Mouse (Mus musculus) left cerebral cortex, postnatal 4 days (tissue): ENCODE results near the gene Luc7l. TPM values are rescaled to one million over a fixed set of nuclear protein-coding genes. Genes with fewer than 3 reads are reported as not detected.

ENCODE experiments used
- DNase-seq: peaks from one replicate; pipeline ENCODE4 v3.0.0-alpha.2; 2022
- intact Hi-C: fragments of 180-260 bp; cut with DNase I; formaldehyde crosslinking; loops from one replicate; pipeline ENCODE4 v1.15.1; 2025
- total RNA-seq, 2 experiments: library from RNA; stranded (reverse); gene quantifications; 2 replicates each; pipeline ENCODE4 v1.2.3; 2021

Gene Luc7l
- 100 to 1,000 TPM; 106 to 112 TPM for total RNA-seq

DNA sequence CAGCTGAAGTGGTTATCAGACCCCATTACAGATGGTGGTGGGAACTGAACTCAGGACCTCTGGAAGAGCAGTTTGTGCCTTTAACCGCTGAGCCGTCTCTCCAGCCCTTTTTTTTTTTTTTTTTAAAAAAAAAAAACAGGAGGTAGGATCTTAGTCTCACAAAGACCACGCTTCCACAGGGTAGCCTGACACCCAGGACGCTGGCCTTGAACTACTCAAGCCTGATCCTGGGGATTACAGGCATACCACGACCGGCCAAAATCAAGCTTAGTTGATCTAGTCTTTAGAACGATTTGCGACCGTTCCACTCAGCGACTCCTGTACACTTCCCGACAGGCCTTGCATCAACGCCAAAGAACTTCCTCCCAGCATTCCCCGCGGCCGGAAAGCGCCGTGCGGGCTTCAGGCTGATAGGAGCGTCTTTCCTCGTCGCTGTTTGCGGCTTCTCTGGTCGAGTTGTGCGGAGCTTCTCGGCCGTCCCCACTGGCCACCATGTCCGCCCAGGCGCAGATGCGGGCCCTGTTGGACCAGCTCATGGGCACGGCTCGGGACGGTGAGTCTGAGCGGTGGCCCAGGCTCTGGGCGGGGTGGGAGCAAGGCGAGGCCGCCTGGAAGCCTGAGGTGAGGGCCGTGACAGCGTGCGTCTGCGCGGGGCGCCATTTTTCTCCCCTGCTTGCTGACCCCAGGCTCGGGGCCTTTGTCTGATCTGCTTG is at the start of gene Luc7l:
Luc7l (plus strand) TSS at position 358 of the 713 bp plus-strand sequence.
- DNase-seq, result peak; percentile 94
- intact Hi-C loops, result no loop called here

GRCm38 (mm10) chr17:26203321-26203811 is 49.3 kb upstream of the Luc7l start:
- intact Hi-C loops, result no loop called here
- DNase-seq, result no peak

DNA sequence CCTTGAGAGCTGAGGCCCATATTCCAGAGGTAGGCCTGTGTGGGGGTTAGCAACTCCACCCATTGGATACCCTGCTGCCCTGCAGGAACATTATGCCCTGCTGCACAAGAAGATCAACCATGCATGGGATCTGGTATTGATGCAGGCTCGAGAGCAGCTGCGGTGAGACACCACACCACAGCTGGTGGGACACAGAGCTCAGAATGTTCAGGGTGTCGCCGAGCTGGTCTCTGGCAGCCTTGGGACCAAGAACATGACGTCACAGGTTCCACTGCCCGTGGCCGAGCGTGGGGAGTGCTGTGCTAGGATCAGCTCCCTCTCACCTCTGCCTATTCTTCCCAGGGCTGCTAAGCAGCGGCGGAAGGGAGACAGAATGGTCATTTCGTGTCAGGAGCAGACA is 47.9 kb upstream of the Luc7l start:
- intact Hi-C loops, result no loop called here
- DNase-seq, result no peak

GRCm38 (mm10) chr17:26206392-26206791 is 46.3 kb upstream of the Luc7l start:
- intact Hi-C loops, result no loop called here
- DNase-seq, result no peak

- intact Hi-C loops, result no loop called here
- no peak for DNase-seq
Observed at GRCm38 (mm10) chr17:26207686-26208085, 45.0 kb upstream of the Luc7l start, which contains the start of gene Arhgdig. Gene Arhgdig, minus strand, starts transcription at chr17:26207786.

DNA sequence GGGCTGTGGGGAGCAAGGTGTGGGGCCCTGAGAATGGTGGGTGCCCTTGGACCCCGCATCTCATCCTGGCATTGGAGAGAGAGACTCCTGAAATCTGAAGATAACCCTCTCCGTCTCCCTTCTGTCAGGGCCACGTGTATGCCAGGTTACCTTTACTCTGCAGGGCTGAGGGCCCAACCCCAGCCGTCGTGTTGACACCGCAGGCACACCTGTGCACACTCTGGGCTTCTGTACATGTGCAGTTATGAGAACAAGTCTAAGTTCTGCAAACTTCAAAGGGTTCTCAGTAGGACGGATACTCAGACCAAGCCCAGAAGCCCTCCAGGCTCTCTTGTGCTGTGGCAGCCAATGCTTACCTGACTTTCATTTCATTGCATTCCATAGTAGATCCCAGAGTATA is 40.5 kb upstream of the Luc7l start:
- intact Hi-C loops, result no loop called here
- DNase-seq, result no peak

DNA sequence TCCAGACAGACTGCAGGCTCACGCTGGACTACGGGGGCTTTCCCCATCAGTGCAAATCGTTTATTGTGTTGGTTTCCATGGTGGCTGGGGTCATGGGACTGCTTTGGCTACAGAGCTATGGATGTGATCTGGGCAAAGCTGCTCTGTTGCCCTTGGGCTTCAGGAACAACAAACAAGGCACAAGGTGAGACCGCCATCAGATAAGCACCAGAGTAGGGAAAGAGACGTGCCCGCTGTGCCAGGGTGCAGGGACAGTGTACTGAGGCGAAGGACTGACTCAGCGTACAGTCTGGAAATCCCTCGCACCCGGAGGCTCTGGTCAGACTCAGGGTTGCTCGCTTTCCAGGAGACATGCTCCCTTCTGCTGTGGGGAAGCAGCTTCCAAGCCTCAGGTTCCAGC is 40.0 kb upstream of the Luc7l start:
- no peak for DNase-seq

GRCm38 (mm10) chr17:26221508-26221907 is 31.2 kb upstream of the Luc7l start:
- no peak for DNase-seq
- intact Hi-C loops, result no loop called here

More for the DNA sequence above, 40.0 kb upstream of the Luc7l start:
- intact Hi-C loops, result no loop called here

- DNase-seq, result no peak
- intact Hi-C loops, result no loop called here
Observed at GRCm38 (mm10) chr17:26225150-26225549, 27.5 kb upstream of the Luc7l start.

DNA sequence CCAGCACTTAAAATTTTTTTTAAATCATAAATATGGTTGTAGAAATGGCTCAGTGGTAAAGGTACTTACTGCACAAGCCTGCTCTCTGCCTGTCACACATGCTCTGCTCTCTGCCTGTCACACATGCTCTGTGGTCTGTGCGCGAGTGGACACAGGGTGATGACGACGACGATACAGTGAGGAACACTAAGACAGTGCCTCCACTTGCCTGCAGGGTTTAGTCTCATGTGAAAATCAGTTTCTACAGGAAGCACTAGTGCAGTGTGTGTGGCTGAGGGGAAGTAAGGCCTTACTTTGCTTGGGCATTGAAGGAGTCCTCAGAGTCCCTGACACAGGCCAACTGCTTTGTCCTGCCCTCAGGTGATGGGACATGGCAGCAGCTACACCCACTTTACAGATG is 22.9 kb upstream of the Luc7l start:
- intact Hi-C loops, result no loop called here
- DNase-seq, result no peak

DNA sequence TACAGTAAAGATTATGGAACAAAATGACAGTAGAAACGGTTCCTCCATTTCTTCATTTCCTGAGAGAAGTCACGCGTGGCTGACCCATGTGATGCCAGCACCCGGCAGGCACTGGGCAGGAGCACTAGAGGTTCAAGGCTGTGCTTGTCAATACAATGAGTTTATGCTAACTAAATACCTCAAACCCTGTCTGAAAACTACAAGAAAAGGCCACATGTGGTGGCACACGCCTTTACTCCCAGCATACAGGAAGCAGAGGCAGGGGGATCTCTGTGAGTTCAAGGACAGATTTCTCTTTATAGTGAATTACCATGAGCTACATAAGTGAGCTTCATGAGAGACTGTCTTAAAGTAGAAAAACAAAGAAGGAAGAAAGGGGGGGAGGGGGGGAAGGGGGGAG is 21.5 kb upstream of the Luc7l start:
- intact Hi-C loops, result no loop called here
- no peak for DNase-seq

- no peak for DNase-seq
- intact Hi-C loops, result no loop called here
Observed at GRCm38 (mm10) chr17:26232863-26233262, 19.8 kb upstream of the Luc7l start.

DNA sequence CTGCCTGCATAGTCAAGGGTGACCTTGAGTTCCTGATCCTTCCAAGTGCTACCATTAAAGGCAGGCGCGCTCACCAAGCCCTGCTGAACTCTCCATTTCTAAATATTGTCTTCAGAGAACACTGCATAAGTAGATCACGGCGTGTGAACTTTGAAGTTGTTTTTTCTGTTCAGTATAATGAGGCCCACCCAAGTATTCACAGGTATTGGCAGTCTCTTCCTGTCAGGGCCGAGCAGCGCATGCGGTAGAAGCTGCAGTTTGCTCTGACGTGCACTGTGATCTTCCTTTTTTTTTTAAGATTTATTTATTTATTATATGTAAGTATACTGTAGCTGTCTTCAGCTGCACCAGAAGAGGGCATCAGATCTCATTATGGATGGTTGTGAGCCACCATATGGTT is 18.3 kb upstream of the Luc7l start:
- intact Hi-C loops, result no loop called here

DNA sequence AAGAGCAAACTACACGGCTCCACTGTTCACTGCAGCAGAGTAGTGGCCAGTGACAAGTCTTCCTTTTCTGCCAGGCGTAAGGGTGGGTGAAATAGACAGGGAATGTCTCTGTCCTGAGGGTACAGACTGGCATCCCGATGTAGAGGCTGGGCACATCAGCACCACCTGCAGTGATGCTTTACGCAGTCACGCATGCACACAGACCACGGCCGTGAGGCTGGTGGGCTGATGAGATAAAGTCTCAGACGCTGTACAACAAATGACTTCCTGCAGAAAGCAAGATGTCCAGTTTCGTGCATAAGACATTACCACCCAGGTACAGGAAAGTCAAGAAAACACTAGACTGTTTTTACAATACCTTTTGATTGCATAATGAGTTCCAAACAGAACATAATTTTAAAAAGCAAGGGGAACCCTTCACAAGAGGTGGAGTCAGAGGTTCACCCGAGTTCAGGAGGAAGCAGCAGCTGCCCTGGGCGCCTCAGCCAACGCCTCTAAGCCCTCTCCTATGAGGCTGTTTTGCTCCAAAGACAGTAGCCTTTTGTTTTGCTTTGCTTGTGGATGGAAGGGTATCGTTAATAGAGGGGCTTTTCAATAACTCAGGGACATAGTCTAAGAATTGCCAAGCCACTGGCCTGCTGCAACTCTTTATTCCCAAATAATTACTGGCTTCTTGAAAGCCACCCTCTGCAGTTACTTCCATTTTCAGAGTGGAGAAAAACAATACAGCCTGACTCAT is 17.4 kb upstream of the Luc7l start:
- DNase-seq, result no peak
- intact Hi-C loops, result no loop called here

More for the DNA sequence above, 18.3 kb upstream of the Luc7l start:
- no peak for DNase-seq

GRCm38 (mm10) chr17:26237667-26238066 is 15.0 kb upstream of the Luc7l start:
- intact Hi-C loops, result no loop called here
- no peak for DNase-seq

DNA sequence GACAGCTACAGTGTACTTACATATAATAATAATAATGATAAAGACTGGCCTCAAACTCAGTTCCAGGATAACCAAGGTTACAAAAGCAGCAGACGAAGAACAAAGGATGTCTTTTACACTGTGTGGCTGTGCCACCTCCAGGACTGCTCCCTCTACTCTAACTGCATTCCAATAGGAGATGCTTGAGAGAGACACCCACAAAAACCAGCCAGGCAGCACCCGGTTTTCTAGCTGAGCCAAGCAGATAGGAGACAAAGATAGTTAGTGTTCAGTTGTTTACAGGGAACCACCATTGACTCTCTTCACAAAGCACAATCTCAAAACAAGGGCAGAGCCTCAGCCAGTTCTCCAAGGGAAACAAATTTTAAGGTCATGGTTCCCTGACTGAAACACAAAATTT is 13.1 kb upstream of the Luc7l start:
- DNase-seq, result no peak
- intact Hi-C loops, result no loop called here

DNA sequence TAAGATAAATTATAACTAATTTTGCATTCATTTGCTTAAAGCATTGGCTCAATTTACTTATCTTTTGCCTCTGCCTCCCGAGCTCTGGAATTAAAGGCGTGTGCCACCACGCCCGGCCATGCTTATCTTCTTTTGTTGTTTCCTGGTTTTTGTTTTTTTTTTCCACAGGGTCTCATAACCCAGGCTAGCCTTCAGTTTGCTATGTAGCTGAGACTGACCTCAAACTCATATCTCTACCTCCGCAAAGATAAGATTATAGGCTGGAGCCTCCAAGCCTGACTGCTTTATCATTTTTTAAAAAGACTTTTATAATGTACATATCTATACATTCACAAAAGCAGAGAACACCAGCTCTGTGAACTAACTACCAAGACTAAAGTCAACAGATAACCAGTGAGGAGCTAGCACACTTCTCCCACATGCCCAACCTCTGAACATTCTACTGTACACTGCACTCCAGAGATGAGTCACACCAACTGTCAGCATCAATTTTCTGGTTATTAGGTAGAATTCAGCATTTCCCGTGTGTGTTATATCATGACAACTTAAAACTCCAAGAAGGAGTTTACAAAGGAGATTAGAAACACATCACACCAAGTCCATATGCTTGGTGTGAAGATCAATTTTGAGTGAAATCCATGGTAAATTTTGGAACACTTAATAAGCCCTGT is 12.4 kb upstream of the Luc7l start:
- DNase-seq, result no peak
- intact Hi-C loops, result loop anchor here (10.0 kb wide), 1 partner anchor 105 kb away; the partner anchor contains the start of gene Axin1

DNA sequence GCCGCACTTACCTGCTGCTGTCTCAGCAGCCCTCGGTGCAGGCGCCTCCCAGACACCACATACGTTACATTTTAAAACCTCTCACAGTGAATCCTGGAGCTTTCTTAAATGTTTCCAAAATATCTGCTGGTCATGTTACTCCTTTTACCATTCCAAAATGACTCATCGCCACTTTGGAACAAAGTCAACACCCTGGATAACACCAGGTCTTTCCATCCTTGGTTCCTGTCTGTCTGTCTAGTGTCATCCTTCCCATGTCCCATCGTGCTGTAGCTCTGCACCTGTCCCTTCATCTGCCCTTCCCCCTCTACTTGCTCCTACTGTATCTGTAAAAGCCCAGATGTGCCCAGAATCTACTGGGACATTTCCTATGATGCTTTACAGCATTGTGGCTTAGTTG is 11.7 kb upstream of the Luc7l start:
- no peak for DNase-seq
- intact Hi-C loops, result loop anchor here (10.0 kb wide), 1 partner anchor 106 kb away; the partner anchor contains the start of gene Axin1

DNA sequence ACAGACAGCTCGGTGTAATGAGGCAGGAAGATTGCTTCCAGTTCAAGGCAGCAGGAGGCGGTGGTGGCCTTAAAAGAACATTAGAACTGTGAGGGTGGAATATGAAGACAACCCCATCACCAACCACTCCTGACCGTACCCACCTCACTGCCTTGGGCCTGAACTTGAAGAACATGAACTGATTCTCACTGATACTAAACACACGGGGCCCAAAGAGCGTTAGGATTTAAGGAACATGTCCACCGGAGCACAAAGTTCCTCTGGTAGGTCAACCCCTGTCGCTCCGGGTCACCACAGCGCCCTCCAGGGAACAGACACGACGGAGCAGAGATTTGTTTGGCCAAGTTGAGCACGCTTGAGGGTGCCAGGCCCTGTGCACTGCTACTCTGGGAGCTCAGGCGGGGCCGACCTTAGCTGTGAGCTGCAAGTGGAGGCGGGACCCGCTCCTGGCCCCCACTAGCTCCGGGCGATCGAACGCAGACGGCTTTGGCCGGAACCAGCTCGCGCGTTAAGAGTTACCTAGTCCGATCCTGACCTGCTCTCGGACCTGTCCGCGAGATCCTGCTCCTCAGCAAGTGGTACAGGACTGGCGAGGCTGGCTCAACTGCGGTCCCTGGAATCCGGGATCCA is 9.1 kb upstream of the Luc7l start:
- no peak for DNase-seq
- intact Hi-C loops, result loop anchor here (10.0 kb wide), 1 partner anchor 109 kb away; the partner anchor contains the start of gene Axin1

DNA sequence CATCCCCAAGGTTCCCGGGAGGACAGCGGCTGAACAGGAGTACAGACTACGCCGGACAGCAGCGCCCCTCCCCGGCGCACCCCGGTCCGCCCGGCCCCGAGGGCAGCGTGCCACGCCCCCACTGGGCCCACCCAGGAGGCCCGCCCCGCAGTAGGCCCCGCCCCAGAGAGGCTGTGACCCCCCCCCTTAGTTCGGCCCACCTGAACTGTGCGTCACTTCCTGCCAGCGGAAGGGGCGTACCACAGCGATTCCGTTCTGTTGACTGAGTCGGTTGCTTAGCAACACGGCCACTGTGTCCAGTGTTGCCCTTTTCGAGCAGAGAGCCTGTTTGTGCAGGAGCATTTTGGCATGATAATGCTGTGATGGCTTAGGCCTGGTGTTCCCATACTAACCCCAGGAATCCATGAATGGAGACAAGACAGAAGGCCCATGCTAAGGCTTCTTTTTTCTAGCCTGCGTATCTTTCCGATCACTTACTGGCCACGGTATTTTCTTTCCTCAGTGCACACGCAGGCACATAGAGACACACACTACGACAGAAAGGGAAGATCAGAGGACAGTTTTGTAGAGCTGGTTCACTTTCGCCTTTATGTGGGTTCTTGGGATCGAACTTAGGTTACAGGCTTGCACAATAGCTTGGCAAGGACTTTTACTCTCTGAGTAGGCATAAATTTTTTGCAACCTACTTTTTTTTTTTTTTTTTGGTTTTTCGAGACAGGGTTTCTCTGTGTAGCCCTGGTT is 8.4 kb upstream of the Luc7l start, which contains the start of gene Fam234a:
Fam234a (minus strand) TSS at position 142 of the 741 bp plus-strand sequence.
- intact Hi-C loops, result loop anchor here (10.0 kb wide), 1 partner anchor 109 kb away; the partner anchor contains the start of gene Axin1
- DNase-seq, result peak; percentile 96
